23 mouse cellular contexts compared by ENCODE assay signal in genomic region chr11:106058020-106058419, GRCm38 (mm10). TPM values are rescaled to one million over a fixed set of nuclear protein-coding genes. Genes with fewer than 3 reads are reported as not detected.
DNase-seq lines count a peak whose midpoint lies in the region; ATAC-seq and TF ChIP-seq lines count a peak whose summit lies in the region.
"Had no signal": no experiment of that assay in that cellular context is flagged by ENCODE, and none has a peak within 500 bp of the region (broad histone marks: within the 10 kb centered on the region; RNA-seq: fewer than 3 reads in every experiment).

No protein-coding gene starts in this region.

- no peak for ATAC-seq in intestine, postnatal 0 days
- ATAC-seq in intestine, embryonic 15.5 days = no peak
- ATAC-seq in lung, postnatal 0 days = peak; percentile 66
- no peak for ATAC-seq in liver, embryonic 13.5 days (ENCODE audit: low read depth)
- no peak for ATAC-seq in hindbrain, embryonic 16.5 days
- ATAC-seq: forebrain, embryonic 16.5 days; Patski had no signal

- peak overlapping the region; percentile 35; the same call in 1 of the 2 replicates for H3K27ac ChIP-seq in intestine, postnatal 0 days (ENCODE audit: low read depth, low read length)
- no peak overlapping the region for H3K27ac ChIP-seq in intestine, embryonic 15.5 days
- 0 out of 2 replicates have a peak overlapping the region, but pooled peaks have one; percentile 21 for H3K27ac ChIP-seq in lung, postnatal 0 days (ENCODE audit: low read length)
- H3K27ac ChIP-seq in liver, embryonic 13.5 days = peak overlapping the region; percentile 89; the same call in 1 of the 2 replicates
- H3K27ac ChIP-seq in hindbrain, embryonic 16.5 days (ENCODE audit: low read depth, low read length) = no peak overlapping the region
- H3K27ac ChIP-seq: embryonic facial prominence, embryonic 10.5 days; heart, embryonic 10.5 days; hindbrain, embryonic 12.5 days had no signal

- 68% methylated on average over 8 of the region's 8 CpGs for WGBS in intestine, postnatal 0 days
- WGBS in intestine, embryonic 15.5 days = 82% methylated on average over 8 of the region's 8 CpGs
- 63% methylated on average over 8 of the region's 8 CpGs for WGBS in lung, postnatal 0 days
- 75% methylated on average over 8 of the region's 8 CpGs for WGBS in liver, embryonic 13.5 days (ENCODE audit: insufficient replicate concordance)
- WGBS in hindbrain, embryonic 16.5 days = 86% methylated on average over 8 of the region's 8 CpGs

- no peak for TF ChIP-seq CTCF in intestine, postnatal 0 days (IDR thresholded peaks at IDR 0.05; ENCODE audit: low read depth)
- TF ChIP-seq CTCF in lung, postnatal 0 days (IDR thresholded peaks at IDR 0.05) = no peak

- H3K9me3 ChIP-seq in intestine, postnatal 0 days (ENCODE audit: control insufficient read depth) = no peaks in the 10 kb centered on the region
- H3K9me3 ChIP-seq in intestine, embryonic 15.5 days = no peaks in the 10 kb centered on the region
- H3K9me3 ChIP-seq in lung, postnatal 0 days (ENCODE audit: low read length) = no peaks in the 10 kb centered on the region
- no peaks in the 10 kb centered on the region for H3K9me3 ChIP-seq in liver, embryonic 13.5 days (replicated peaks)
- H3K9me3 ChIP-seq in hindbrain, embryonic 16.5 days (ENCODE audit: control insufficient read depth, low read length) = no peaks in the 10 kb centered on the region
- H3K9me3 ChIP-seq: embryonic facial prominence, embryonic 10.5 days; heart, embryonic 10.5 days; hindbrain, embryonic 12.5 days had no signal

- H3K4me3 ChIP-seq in intestine, postnatal 0 days (ENCODE audit: low read depth, low read length) = no peak overlapping the region
- no peak overlapping the region for H3K4me3 ChIP-seq in intestine, embryonic 15.5 days (replicated peaks)
- no peak overlapping the region for H3K4me3 ChIP-seq in lung, postnatal 0 days (ENCODE audit: low read depth, low read length)
- no peak overlapping the region for H3K4me3 ChIP-seq in liver, embryonic 13.5 days (replicated peaks)
- no peak overlapping the region for H3K4me3 ChIP-seq in hindbrain, embryonic 16.5 days (ENCODE audit: low read length)
- H3K4me3 ChIP-seq: embryonic facial prominence, embryonic 10.5 days; heart, embryonic 10.5 days; hindbrain, embryonic 12.5 days had no signal

- no peak overlapping the region for H3K9ac ChIP-seq in intestine, postnatal 0 days (ENCODE audit: low read depth, low read length)
- H3K9ac ChIP-seq in intestine, embryonic 15.5 days = no peak overlapping the region
- H3K9ac ChIP-seq in lung, postnatal 0 days (replicated peaks; ENCODE audit: low read depth) = no peak overlapping the region
- H3K9ac ChIP-seq in liver, embryonic 13.5 days = no peak overlapping the region
- no peak overlapping the region for H3K9ac ChIP-seq in hindbrain, embryonic 16.5 days (ENCODE audit: low read depth, low read length)
- H3K9ac ChIP-seq: hindbrain, embryonic 12.5 days had no signal

- no peaks in the 10 kb centered on the region for H3K27me3 ChIP-seq in intestine, postnatal 0 days (replicated peaks; ENCODE audit: control insufficient read depth, insufficient read depth, low read length)
- no peaks in the 10 kb centered on the region for H3K27me3 ChIP-seq in intestine, embryonic 15.5 days (replicated peaks)
- no peaks in the 10 kb centered on the region for H3K27me3 ChIP-seq in lung, postnatal 0 days (replicated peaks; ENCODE audit: insufficient read depth, low read length)
- no peaks in the 10 kb centered on the region for H3K27me3 ChIP-seq in liver, embryonic 13.5 days
- H3K27me3 ChIP-seq in hindbrain, embryonic 16.5 days (replicated peaks; ENCODE audit: control insufficient read depth, insufficient read depth, low read length) = no peaks in the 10 kb centered on the region
- H3K27me3 ChIP-seq: CH12.LX; hindbrain, embryonic 12.5 days; Patski had no signal

- H3K36me3 ChIP-seq in intestine, postnatal 0 days (ENCODE audit: control insufficient read depth, insufficient read depth) = peaks cover 61% of the 10 kb centered on the region
- H3K36me3 ChIP-seq in intestine, embryonic 15.5 days = peaks cover 37% of the 10 kb centered on the region
- H3K36me3 ChIP-seq in lung, postnatal 0 days (ENCODE audit: insufficient read depth, low read length) = peaks cover 40% of the 10 kb centered on the region; the same call in 1 of the 2 replicates
- peaks cover 59% of the 10 kb centered on the region for H3K36me3 ChIP-seq in liver, embryonic 13.5 days
- peaks cover 45% of the 10 kb centered on the region for H3K36me3 ChIP-seq in hindbrain, embryonic 16.5 days (ENCODE audit: control insufficient read depth, insufficient read depth, low read length)

- H3K4me1 ChIP-seq in intestine, postnatal 0 days (replicated peaks; ENCODE audit: control insufficient read depth, insufficient read depth, low read length) = no peaks in the 10 kb centered on the region; the same call in 1 of the 2 replicates
- H3K4me1 ChIP-seq in intestine, embryonic 15.5 days (replicated peaks) = no peaks in the 10 kb centered on the region
- no peaks in the 10 kb centered on the region for H3K4me1 ChIP-seq in lung, postnatal 0 days (ENCODE audit: insufficient read depth, low read depth, low read length)
- H3K4me1 ChIP-seq in liver, embryonic 13.5 days (replicated peaks) = peaks cover 49% of the 10 kb centered on the region
- H3K4me1 ChIP-seq in hindbrain, embryonic 16.5 days (ENCODE audit: control insufficient read depth, insufficient read depth, low read depth, low read length) = no peaks in the 10 kb centered on the region
- H3K4me1 ChIP-seq: embryonic facial prominence, embryonic 10.5 days; heart, embryonic 10.5 days; hindbrain, embryonic 12.5 days had no signal

- DNase-seq in lung, postnatal 0 days (ENCODE audit: low spot score) = peak; percentile 50
- no peak for DNase-seq in lung, postnatal 36 days
- peak; percentile 6 for DNase-seq in NIH3T3 (ENCODE audit: low read depth)
- DNase-seq in liver, embryonic 13.5 days = no peak
- DNase-seq in ovary, postnatal 14 days (ENCODE audit: low spot score) = no peak
- DNase-seq: adrenal gland, adult 2 months; adrenal gland, postnatal 25 days; cerebellum, adult 18-20 months; cerebellum, adult 9-11 months; cerebellum, postnatal 36 days; gastrocnemius, postnatal 10 days; heart, adult 18-20 months; heart, postnatal 10 days; heart, postnatal 4 days had no signal

- H3K4me2 ChIP-seq in intestine, postnatal 0 days (replicated peaks; ENCODE audit: low read depth) = 0 out of 2 replicates have a peak overlapping the region, but pooled peaks have one; percentile 24
- no peak overlapping the region for H3K4me2 ChIP-seq in intestine, embryonic 15.5 days (replicated peaks)
- H3K4me2 ChIP-seq in lung, postnatal 0 days (replicated peaks; ENCODE audit: low read depth, low read length) = no peak overlapping the region
- no peak overlapping the region for H3K4me2 ChIP-seq in liver, embryonic 13.5 days
- no peak overlapping the region for H3K4me2 ChIP-seq in hindbrain, embryonic 16.5 days (ENCODE audit: low read length)
- H3K4me2 ChIP-seq: hindbrain, embryonic 12.5 days had no signal

- no peak for TF ChIP-seq EP300 in lung, postnatal 0 days (IDR thresholded peaks at IDR 0.05)

RNA-seq across cellular contexts. Expression of gene Taco1, which starts 7.8 kb away (rescaled TPM):
- 9.0 and 9.2 TPM in 2 replicates for polyA plus RNA-seq in intestine, postnatal 0 days (2015; fragmentation: Nextera tagmentation; extraction: Ambion mirVana)
- polyA plus RNA-seq in intestine, embryonic 15.5 days (2015; fragmentation: Nextera tagmentation; extraction: Ambion mirVana) = 12.0 and 14.0 TPM in 2 replicates
- 5.1 and 5.7 TPM in 2 replicates for polyA plus RNA-seq in lung, postnatal 0 days (2015; fragmentation: Nextera tagmentation; extraction: Ambion mirVana)
- 8.1 and 8.3 TPM in 2 replicates for polyA plus RNA-seq in liver, embryonic 13.5 days (2015; fragmentation: Nextera tagmentation; extraction: Ambion mirVana)
- 7.4 and 7.8 TPM in 2 replicates for polyA plus RNA-seq in hindbrain, embryonic 16.5 days (2015; fragmentation: Nextera tagmentation; extraction: Ambion mirVana)

RNA-seq across cellular contexts. Expression of gene Dcaf7, which starts 21.3 kb away (rescaled TPM):
- 30.8 and 31.3 TPM in 2 replicates for polyA plus RNA-seq in intestine, postnatal 0 days (2015; fragmentation: Nextera tagmentation; extraction: Ambion mirVana)
- polyA plus RNA-seq in intestine, embryonic 15.5 days (2015; fragmentation: Nextera tagmentation; extraction: Ambion mirVana) = 51.6 and 52.3 TPM in 2 replicates
- polyA plus RNA-seq in lung, postnatal 0 days (2015; fragmentation: Nextera tagmentation; extraction: Ambion mirVana) = 26.6 and 28.9 TPM in 2 replicates
- polyA plus RNA-seq in liver, embryonic 13.5 days (2015; fragmentation: Nextera tagmentation; extraction: Ambion mirVana) = 25.3 and 29.4 TPM in 2 replicates
- polyA plus RNA-seq in hindbrain, embryonic 16.5 days (2015; fragmentation: Nextera tagmentation; extraction: Ambion mirVana) = 152 and 179 TPM in 2 replicates

RNA-seq across cellular contexts. Expression of gene Map3k3, which starts 26.4 kb away (rescaled TPM):
- 6.2 and 6.6 TPM in 2 replicates for polyA plus RNA-seq in intestine, postnatal 0 days (2015; fragmentation: Nextera tagmentation; extraction: Ambion mirVana)
- 14.2 and 18.0 TPM in 2 replicates for polyA plus RNA-seq in intestine, embryonic 15.5 days (2015; fragmentation: Nextera tagmentation; extraction: Ambion mirVana)
- polyA plus RNA-seq in lung, postnatal 0 days (2015; fragmentation: Nextera tagmentation; extraction: Ambion mirVana) = 25.3 and 26.0 TPM in 2 replicates
- polyA plus RNA-seq in liver, embryonic 13.5 days (2015; fragmentation: Nextera tagmentation; extraction: Ambion mirVana) = 4.5 and 4.8 TPM in 2 replicates
- 6.2 and 11.9 TPM in 2 replicates for polyA plus RNA-seq in hindbrain, embryonic 16.5 days (2015; fragmentation: Nextera tagmentation; extraction: Ambion mirVana)

RNA-seq across cellular contexts. Expression of gene Kcnh6, which starts 50.1 kb away (rescaled TPM):
- 0.94 and 1.6 TPM in 2 replicates for polyA plus RNA-seq in intestine, postnatal 0 days (2015; fragmentation: Nextera tagmentation; extraction: Ambion mirVana)
- polyA plus RNA-seq in intestine, embryonic 15.5 days (2015; fragmentation: Nextera tagmentation; extraction: Ambion mirVana) = 2.2 and 2.5 TPM in 2 replicates
- 0.14 and 0.32 TPM in 2 replicates for polyA plus RNA-seq in lung, postnatal 0 days (2015; fragmentation: Nextera tagmentation; extraction: Ambion mirVana)
- polyA plus RNA-seq in liver, embryonic 13.5 days (2015; fragmentation: Nextera tagmentation; extraction: Ambion mirVana) = 0.03 TPM in 1 of 2 replicates, not detected in the other
- 2.7 and 3.1 TPM in 2 replicates for polyA plus RNA-seq in hindbrain, embryonic 16.5 days (2015; fragmentation: Nextera tagmentation; extraction: Ambion mirVana)
- polyA plus RNA-seq: Patski had no signal

Comparison
In these comparisons a context has a peak if more than half of its experiments do, and no peak if none do; other contexts are left out.
1. H3K27ac ChIP-seq: peak in intestine, postnatal 0 days (single experiment), lung, postnatal 0 days (single experiment) and liver, embryonic 13.5 days (single experiment); none in intestine, embryonic 15.5 days (single experiment) and hindbrain, embryonic 16.5 days (single experiment).
2. DNase-seq: peak in lung, postnatal 0 days (single experiment) and NIH3T3 (single experiment); none in lung, postnatal 36 days (single experiment), liver, embryonic 13.5 days (single experiment) and ovary, postnatal 14 days (single experiment).